Mouse (Mus musculus) layer of hippocampus, adult 8-10 months (tissue): ENCODE measurements around the gene Rab1a. TPM values are rescaled to one million over a fixed set of nuclear protein-coding genes. Genes with fewer than 3 reads are reported as not detected.
"Not testable (repeated sequence)": the region's sequence is repeated elsewhere in the genome, so short reads cannot be mapped to it uniquely, and the experiment has no call there.

ENCODE experiments used
- DNase-seq, 2 experiments: peaks; one replicate each; pipeline ENCODE4 v3.0.0; 2022; ENCODE audit warnings: low spot score in 2 of 2
- total RNA-seq, 4 experiments: library from RNA; stranded (reverse); gene quantifications; 2 replicates each; pipeline ENCODE4 v1.2.4; 2022

Gene Rab1a
- 100 to 1,000 TPM; 150 to 170 (median 163) TPM for total RNA-seq

DNA sequence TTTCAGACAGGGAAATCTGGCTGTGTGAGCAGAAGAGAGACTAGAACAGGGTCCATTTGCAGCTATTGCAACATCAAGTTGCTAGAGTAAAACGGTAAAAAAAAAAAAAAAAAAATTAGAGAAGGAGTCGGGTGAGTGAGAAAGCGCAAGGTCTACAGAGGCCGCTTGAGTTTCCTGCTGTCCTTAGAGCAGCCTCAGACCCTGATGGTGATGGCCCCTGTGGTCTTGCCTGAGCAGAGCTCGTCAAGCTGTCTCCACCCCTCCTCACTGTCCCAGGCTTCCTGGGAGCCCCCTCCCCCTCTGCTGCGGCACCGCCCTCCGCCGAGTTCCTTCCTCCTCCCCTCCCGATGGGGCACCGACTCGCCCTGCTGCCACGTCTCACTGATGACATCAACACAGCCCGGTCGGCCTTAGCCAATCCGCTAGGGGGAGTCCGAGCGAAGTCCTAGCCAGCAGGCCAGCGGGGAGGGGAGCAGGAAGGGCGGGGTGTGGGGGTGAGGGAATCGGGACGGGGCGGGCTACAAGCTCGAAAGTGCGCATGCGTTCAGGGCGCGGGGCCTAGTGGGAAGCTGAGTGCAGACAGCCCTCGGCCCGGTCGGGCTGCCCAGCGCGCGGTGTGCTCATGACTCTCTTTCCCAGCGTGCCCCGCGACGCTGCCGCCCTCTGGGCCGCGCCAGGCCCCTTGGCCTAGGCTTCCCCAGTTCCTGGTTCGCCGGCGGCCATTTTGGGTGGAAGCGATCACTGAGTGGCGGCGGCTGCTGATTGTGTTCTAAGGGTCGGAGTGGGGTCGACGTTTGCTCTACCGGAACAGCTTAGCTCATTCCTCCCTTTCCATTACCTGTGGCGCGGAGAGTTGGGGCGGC lies at the start of gene Rab1a:
Rab1a (plus strand) TSS at position 720 of the 863 bp plus-strand sequence.
- peak; percentile 99 to 100 for DNase-seq

DNA sequence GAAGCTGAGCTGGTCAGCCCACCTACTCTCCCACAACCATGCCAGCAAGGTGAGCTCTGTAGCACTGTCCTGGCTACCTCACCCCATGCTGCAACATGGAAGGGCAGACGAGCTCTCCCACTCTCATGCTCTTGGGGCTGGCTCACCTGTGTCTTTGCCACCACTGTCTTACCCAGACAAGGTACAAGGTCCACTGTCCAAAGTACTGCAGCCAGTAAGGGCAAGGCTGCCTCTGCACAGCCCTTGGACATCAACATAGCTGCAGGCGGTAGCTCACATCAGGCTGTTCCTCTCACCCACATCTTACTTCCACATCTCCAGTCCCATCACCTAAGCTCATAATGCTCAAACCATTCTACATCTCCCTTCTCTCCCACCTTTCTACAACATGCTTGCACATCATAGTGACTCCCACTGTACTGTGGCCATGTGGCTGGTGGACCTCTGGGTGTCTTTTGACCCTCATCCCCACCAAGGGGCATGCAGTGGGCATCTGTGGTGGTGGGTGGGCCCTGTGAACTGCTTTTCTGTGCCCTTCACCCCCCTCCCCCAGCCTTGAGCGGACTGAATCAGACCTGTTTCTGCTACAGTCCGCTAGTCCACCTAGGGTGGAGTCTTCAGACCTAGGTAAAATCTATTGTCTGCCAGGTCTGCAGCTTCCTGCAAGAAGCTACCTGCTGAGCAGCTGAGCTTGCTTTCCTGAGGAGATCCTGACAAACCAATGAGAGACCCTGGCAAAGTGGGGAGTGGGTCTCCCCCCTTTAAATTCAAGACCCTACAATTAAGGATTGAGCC lies 48.9 kb upstream of the Rab1a start:
- DNase-seq: no peak

DNA sequence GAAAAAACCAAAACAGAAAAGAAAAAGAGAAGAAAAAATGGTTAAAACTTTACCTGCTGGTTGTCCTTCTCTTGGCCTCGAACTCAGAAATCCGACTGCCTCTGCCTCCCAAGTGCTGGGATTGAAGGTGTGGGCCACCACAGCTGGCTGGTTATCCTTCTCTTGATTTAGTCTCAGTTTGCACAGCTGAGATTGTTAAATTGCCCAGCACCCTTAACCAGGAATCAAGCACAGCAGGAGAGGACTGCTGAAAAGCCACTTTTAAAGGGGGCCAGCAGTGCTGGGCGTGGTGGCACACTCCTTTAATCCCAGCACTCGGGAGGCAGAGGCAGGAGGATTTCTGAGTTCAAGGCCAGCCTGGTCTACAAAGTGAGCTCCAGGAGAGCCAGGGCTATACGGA lies 47.7 kb upstream of the Rab1a start:
- DNase-seq: not testable (repeated sequence)

DNA sequence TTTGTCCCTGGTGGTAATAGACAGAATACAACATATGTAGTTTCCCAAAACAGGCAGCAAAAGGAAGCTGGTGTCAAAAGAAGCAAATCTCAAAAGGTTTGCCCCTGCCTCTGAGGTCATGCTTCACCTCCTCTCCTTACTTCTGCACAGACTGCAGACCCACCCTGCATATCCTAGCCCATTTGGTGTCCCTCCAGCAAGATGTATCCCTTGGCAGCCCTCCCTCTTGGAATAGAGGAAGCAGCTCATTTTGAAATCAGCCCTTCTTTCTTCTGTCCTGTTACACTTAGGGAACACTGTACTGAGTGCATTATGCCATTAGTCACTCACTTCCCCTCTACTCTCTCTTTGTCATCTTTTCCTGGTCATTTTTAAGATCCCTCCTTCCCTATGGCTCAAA lies 42.4 kb upstream of the Rab1a start:
- no peak for DNase-seq

DNA sequence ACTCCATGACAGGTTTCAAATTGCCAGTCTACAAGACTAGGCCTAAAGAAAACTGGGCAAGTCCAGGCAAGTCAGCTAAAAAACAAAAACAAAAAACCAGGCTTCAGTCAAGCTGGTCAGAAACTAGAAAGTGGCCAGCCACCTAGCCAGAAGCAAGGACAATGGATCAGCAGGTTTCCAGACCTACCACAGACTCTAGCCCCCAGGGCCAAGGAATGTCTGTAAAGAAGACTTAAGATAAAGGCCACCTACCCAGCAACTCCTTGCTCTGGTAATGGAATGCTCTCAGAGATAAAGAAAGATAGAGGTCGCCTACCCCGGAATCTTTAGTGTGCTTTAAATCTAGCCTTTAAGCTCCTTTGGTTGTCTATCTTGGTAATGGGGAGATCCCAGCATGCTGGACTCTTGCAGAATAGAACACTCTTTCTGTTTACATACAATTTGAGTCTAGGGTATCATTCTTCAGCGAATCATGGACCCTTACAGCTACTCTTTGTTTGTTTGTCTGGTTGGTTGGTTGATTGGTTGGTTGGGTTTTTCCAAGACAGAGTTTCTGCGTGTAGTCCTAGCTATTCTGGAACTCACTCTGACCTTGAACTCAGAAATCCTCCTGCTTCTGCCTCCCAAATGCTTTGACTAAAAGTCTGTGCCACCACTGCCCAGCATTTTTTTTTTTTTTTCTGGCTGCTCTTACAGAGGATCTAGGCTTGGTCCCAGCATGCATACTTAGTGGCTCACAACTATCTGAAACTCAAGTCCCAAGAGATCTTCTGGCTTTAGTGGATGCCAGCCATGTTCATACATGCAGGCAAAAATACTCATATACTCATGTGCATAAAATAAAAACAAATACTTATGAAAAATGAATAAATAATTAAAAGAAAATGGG lies 36.0 kb upstream of the Rab1a start:
- no peak for DNase-seq

DNA sequence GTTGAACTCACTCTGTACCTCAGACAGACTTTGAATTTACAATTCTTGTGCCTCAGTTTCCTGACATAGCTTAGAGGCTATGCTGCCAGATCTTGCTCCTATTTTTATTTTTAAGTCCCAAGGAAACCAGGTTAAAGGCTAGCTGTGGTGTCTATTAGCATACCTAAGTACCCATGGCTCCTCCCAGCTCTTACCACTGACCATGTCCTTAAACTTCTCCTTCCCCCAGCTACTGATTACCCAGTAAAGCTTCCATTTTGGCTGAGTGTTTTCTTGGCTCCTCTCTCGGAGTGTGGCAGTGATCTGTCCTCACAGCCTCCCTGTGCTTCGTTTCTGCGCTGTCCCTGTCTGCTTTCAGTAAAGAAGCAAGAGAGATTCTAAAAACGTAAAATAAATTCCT lies 35.2 kb upstream of the Rab1a start:
- no peak for DNase-seq

DNA sequence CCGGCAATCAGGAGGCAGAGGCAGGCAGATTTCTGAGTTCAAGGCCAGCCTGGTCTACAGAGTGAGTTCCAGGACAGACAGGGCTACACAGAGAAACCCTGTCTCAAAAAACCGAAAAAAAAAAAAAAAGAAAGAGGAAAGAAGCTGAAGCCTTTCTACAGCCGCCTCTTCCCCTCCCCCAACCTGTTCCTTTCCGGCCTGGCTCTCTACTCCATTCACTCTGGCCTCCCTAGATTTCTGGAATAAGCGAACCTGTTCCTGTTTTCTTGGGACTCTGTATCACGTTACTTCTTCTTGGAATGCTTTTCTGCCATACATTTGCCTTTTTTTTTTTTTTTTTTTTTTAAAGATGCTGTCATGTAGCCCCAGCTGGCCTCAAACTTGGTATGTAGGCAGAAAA lies 34.8 kb upstream of the Rab1a start:
- not testable (repeated sequence) for DNase-seq

DNA sequence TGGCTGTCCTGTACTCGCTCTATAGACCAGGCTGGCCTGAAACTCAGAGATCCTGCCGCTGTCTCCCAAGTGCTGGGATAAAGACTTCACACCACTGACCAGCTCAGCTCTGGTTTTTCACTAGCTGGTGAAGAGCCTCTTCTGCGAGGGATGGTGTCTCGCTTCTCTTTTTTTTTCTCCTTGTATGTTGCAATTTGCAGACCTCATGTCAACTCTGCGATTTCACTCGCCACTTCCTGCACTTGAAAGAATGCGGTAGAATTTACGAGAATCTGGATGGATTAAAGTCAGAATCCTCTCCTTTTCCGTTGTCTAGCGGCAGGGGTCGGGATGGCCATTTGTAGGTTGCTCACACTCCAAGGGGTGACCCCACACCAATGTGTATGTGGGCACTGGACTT lies 32.3 kb upstream of the Rab1a start:
- no peak for DNase-seq

DNA sequence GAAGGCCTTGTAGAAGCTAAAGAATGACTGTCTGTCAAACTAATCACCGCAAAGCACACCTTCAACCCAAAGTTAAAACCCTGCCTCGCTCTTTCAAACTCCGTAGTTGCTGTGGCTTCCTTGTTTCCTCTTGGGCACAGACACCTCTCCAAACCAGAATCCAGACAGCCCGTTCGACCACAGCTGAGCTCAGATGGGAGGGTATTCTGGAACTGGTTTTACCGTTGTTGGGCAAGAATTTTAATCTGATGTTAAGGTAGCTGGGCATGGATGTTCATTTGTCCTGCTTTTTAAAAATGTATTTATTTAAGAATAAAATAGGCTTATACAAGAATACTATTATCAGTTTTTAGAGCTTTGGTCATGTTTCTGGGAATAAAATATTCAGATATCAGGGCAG lies 14.0 kb upstream of the Rab1a start:
- no peak for DNase-seq

DNA sequence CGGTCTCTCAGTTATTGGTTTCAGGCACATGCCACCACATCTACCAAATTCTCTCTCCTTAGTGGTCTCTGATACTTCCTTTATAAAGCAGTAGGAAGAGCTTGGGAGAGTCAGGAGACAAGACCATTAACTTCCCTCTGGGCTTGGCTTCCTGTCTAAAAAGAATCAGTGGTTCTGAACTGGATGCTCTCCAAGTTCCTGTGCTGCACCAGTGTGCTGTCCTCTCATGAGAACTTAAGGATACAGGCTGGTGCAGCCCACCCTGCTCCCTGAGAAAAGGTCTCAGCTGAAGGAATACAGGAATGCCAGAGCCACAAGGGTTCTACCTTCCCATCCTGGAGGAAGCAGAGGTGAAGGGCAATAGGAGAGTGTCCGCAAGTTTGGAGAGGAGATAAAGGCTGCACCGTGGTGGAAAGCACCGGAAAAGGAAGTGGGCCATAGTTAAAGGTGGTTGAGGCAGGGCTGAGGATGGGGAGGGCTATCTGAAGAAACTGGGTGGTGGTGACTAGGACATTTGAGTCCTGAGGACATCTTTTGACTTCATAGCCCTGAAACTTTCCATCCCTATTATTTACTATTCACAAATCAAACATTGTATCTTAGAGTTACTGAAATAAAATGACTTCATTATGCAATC lies 8.0 kb upstream of the Rab1a start:
- no peak for DNase-seq

DNA sequence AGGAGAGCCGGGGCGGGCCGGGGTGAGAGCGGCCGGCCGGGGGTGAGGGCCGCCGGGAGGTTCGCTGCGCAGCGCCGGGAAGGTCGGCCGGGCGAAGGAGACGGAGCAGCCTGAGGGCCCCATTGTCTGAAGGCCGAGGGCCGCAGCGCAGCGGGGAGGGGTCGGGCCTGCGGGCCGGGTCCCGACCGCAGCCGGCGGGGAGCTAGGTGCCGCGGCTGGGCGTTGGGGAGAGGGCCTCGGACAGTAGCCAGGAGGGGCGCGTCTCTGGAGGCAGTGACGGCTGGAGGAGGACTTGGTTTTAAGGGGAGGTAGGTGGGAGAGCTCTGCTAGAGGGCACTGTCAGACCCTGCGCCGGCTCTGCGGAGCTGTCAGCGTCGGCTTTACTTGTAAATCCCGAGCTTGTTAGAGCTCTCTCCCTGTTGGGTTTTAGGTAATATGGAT lies 449 bp downstream of the Rab1a start:
- DNase-seq: peak; percentile 19 to 31

DNA sequence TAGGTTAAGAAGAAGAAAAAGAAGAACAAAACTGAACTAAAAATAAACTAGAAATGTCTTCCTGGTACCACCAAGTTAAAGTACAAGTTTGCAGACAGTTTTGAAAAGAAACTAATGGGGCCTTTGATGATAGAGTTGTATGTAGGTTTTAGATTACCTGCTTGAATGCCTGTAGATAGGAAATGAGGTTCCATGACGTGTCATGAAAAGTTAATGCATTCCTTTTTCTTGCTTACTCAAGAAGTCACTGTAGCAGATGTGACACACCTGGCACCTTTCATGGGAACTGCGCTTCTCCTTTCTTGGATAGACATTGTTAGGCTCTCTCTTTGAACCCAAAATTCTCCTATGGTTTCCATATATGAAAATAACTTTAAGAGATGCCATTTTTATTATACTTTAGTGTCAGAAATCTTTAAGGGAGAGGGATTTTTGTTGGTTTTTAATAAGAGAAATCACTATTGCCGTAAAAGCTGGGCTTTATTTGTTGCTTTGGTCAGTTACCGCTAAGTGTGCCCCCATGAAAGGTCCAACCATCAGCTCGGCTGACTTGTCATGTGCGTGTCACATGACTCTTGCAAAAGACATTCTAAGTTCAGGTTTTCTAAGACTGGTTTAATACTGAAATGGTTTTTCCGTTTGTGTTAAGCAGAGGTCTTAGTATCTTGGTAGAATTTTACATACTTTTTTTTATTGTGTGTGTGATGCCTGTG lies 1.2 kb downstream of the Rab1a start:
- DNase-seq: no peak

DNA sequence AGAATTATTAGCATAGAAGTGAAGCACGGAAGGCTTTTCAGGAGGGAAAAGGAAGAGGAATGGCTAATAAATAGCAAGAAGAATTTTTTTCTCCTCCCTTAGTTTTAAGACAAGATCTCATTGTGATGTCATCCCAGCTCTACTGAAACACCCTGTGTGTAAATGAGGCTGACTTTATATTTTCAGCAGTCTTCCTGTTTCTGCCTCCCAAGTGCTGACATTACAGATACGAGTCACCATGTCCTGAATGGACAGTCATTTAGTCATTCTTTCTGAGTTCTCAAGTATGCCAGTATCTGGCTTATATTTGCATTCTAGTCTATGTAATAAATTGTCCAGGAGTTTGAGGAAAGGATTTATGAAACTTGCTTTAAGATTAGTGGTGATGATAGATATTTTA lies 3.1 kb downstream of the Rab1a start:
- no peak for DNase-seq

DNA sequence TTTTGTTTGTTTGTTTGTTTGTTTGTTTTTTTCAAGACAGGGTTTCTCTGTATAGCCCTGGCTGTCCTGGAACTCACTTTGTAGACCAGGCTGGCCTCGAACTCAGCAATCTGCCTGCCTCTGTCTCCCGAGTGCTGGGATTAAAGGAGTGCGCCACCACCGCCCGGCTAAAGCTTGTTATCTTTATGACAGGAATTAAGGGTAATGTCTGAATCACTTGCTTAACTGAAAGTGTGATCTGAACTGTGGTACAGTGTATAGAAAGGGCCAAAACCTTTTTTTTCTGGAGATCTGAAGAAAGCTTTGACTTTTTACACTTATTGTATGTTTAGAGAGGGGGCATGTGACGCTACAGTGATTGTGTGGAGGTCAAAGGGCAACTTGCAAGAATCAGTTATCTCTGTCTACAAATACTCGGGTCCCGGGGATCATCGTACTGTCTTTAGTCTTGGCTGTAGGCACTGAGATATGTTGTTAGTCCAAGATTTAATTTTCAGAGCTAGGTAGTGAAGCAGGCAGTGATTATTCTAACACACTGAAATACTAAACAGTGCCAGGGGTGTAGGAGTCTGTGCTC lies 3.7 kb downstream of the Rab1a start:
- no peak for DNase-seq

DNA sequence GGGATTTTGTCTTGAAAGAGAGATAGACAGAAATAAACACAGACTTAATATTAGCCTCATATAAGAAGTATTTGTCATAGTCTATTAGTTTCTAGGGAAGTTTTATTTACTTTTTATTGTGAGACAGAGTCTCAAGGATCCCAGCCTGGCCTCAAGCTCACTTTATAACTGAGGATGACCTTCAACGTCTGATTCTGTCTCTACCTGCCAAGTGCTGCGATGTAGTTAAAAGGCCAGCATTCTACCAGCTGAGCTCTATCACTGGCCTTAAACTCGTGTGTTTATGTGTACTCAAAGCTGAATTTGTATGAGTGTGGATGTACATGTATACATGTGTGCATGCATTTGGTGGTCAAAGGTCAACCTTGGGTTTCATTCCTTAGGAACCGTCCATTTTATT lies 4.3 kb downstream of the Rab1a start:
- DNase-seq: no peak

DNA sequence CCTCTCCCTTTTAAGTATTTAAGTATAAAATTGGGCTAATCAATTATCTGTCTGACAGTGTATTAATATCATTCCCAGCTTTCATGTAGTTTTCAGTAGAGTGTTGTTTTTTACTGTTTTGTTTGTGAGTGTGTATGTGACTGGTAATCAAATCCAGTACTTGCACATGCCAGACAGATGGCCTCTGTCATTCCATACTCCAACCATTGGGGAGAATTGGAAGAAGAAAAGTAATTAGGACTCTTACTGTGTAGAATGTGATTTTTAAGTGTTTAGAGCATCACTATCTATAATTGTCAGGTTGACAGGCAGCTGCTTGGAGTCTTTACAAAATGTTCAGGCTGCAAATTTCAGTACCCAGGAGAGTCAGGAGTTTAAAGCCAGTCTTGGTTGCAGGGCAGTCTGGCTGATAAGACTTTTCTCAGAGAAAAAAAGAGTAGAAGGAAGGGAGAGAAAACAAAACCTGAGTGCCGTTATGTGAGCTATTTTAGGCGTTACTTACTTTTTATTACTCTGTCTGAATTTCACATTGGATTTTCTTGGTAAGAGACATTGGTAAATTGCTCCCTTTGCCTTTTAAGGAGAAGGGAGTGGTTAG lies 5.5 kb downstream of the Rab1a start:
- DNase-seq: no peak

DNA sequence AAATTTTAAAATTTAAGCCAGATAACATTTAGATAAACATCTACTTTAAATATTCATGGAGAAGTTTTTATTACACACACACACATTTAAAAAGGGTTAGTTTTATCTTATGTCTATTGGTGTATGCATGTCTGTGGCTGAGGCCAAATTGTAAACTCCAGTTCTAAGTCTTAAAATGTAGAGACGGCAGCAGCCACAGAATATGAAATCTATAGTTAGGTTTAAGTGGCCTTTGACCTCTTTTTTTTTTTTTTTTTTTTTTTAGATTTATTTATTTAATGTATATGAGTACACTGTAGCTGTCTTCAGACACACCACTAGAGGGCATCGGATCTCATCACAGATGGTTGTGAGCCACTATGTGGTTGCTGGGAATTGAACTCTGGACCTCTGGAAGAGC lies 6.4 kb downstream of the Rab1a start:
- DNase-seq: no peak

DNA sequence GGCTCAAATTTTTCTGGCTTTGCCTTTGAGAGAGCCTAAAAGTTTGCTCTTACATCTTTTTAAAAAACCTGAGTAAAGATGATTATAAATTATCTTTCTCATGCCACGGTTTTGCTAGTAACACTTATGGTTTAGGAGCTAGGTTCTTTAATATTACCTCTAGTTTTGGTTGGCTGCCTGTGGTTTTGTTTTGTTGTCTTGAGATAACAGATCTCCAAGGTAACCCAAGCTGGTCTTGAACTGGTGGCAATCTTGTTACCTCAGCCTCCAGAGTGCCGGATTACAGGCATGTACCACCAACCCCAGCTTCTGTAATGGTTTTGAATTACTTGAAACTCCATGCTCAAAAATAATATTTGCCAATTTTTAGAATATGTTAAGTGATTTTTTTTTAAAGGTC lies 10.6 kb downstream of the Rab1a start:
- DNase-seq: no peak

DNA sequence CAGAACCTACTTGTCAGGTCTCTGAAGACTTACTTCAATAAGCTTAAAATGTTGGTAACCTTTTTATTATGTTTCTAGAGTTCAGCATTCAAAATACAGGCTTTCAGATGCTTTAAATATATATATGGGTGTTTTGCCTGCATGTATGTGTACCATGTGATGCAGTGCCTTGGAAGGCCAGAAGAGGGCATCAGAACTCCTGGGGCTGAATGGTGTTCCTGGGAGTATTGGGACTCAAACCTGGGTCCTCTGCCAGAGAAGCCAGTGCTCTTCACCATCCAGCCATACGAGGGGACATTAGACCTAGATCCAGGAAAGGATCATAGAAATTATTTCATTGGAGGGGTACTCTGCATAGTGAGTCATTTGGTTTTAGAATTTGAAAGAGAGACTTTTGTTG lies 13.5 kb downstream of the Rab1a start:
- DNase-seq: no peak

DNA sequence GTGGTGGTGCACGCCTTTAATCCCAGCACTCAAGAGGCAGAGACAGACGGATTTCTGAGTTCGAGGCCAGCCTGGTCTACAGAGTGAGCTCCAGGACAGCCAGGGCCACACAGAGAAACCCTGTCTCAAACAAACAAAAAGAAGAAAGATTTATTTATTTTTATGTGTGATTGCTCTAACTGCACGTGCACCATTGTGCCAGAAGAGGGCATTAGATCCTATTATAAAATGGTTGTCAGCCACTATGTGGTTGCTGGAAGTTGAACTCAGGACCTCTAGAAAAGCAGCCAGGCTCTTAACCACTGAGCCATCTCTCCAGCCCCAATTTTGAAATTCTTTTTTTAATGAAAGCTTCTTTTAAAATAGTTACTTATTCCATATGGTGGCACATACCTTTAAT lies 15.2 kb downstream of the Rab1a start:
- no peak for DNase-seq
